Mouse (Mus musculus) megakaryocyte-erythroid progenitor cell, adult 5-6 weeks (primary cell): ENCODE results near the gene Cyp2d22. TPM values are rescaled to one million over a fixed set of nuclear protein-coding genes. Genes with fewer than 3 reads are reported as not detected.

Experiments used
- ATAC-seq: replicated peaks from 2 replicates; pipeline ENCODE4 v1.8.0; 2016; ENCODE audit warnings: mild to moderate bottlenecking, inconsistent platforms; ENCODE audit not compliant: severe bottlenecking, poor library complexity, low FRiP score, low TSS enrichment
- total RNA-seq, 2 experiments: library from RNA; stranded (forward) in 1 of 2; stranded (reverse) in 1 of 2; fragments of 200-1000, 215-1000 nt in 1 of 2; fragments of >200 nt in 1 of 2; fragmentation: Nextera tagmentation in 1 of 2; gene quantifications; 2 replicates each; pipeline ENCODE4 v1.2.3; 2014 to 2017

Gene Cyp2d22
- total RNA-seq, 2 experiments from 2014 or later: not detected

DNA sequence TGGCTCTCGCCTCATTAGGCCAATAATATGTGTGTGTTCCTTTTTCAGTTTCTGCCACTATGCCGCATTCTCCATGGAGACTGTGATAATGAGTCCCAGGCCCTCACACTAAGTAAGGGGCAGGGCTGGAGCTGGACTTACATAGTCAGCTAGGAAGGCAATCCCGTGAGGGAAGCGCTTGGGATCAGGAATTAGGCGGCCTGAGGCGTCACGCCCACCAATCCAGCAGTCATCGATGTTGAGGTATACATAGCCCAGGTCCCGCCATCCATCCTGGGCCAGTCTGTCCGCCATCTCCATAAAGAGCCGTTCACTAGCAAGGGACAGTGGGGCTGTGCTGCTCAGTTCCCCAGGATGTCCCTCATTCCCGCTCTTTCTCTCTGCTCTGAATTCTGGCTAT lies 43.4 kb downstream of the Cyp2d22 start:
- ATAC-seq: no peak

DNA sequence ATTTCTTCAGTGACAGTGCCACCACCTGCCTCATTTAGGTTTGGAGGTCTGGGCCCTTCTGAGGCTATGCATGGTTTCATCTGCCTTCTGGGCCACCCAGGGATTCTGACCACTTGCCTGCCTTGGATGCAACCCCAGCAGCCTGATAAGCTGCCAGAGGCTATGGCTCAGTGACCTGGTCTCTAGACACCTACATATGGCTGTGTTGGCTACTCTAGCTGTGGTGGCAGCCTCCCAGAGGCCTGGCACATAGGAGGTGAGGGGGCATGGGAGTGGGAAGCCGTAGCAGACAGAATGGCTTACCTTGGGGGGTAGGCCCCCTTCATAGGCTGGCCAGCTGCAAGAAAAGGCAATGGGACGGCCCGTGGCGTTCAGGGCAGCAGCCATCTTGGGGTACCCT lies 44.9 kb downstream of the Cyp2d22 start:
- no peak for ATAC-seq

DNA sequence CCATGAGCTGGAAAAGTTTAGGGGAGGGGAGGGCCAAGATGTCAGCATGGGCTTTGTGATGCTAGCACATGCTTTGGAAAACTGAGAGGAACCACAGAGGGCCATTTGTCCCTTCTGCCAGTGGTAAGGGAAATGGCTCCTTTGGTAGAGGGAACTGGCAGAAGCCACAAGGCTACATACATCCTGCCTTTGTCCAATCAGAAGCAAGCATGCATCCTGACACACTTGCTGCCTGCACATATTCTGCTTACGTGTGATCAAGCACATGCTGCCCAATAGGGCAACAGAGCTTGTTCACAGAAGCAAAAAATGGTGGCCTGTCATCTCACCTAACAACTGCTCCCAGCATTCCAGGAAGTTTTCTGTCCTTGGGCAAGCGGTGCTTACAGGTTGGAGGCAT lies 54.7 kb downstream of the Cyp2d22 start:
- ATAC-seq: no peak

DNA sequence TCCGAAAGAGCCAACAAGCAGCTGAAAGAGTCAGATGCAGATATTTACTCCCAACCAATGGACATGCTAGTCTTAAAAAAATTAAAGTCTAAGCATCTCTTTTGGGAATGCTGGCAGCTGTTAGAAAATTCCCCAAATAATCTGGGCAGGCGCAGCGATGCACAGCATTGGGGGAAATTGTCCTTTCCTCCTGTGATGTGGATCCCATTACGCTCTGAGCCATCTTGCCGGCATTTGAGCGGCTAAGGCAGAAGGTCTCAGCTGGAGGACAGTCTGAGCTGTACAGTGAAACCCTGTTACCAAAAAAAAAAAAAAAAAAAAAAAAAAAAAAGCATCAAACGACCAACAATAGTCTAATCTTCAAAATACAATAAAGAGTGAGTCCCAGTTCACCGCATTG lies 57.9 kb downstream of the Cyp2d22 start:
- no peak for ATAC-seq

Other genes with a start within 250 kb of the Cyp2d22 start
- 41.0 and 43.3 TPM in 2 replicates for gene Srebf2, start 233.1 kb downstream of the Cyp2d22 start, total RNA-seq (2014; fragmentation: Nextera tagmentation)
- gene Srebf2, start 233.1 kb downstream of the Cyp2d22 start, total RNA-seq (2017): 24.7 and 26.0 TPM in 2 replicates
- gene Shisa8, start 167.4 kb downstream of the Cyp2d22 start, total RNA-seq (2014; fragmentation: Nextera tagmentation): not detected in 2 replicates
- not detected in 2 replicates for gene Shisa8, start 167.4 kb downstream of the Cyp2d22 start, total RNA-seq (2017)
- gene Tnfrsf13c, start 155.9 kb downstream of the Cyp2d22 start, total RNA-seq (2014; fragmentation: Nextera tagmentation): 0.49 and 1.2 TPM in 2 replicates
- 0.46 and 0.75 TPM in 2 replicates for gene Tnfrsf13c, start 155.9 kb downstream of the Cyp2d22 start, total RNA-seq (2017)
- gene Cenpm, start 135.5 kb downstream of the Cyp2d22 start, total RNA-seq (2014; fragmentation: Nextera tagmentation): 20.7 and 53.8 TPM in 2 replicates
- gene Cenpm, start 135.5 kb downstream of the Cyp2d22 start, total RNA-seq (2017): 19.0 and 23.2 TPM in 2 replicates
- gene 1500009C09Rik, start 127.9 kb downstream of the Cyp2d22 start, total RNA-seq (2014; fragmentation: Nextera tagmentation): not detected in 2 replicates
- gene 1500009C09Rik, start 127.9 kb downstream of the Cyp2d22 start, total RNA-seq (2017): not detected in 2 replicates
- not detected in 2 replicates for gene Sept3, start 105.4 kb downstream of the Cyp2d22 start, total RNA-seq (2014; fragmentation: Nextera tagmentation)
- 0.27 and 1.4 TPM in 2 replicates for gene Sept3, start 105.4 kb downstream of the Cyp2d22 start, total RNA-seq (2017)
- 0.77 TPM in 1 of 2 replicates, not detected in the other for gene Wbp2nl, start 81.3 kb downstream of the Cyp2d22 start, total RNA-seq (2014; fragmentation: Nextera tagmentation)
- not detected in 2 replicates for gene Wbp2nl, start 81.3 kb downstream of the Cyp2d22 start, total RNA-seq (2017)
- 16.9 and 34.9 TPM in 2 replicates for gene Naga, start 41.3 kb downstream of the Cyp2d22 start, total RNA-seq (2014; fragmentation: Nextera tagmentation)
- gene Naga, start 41.3 kb downstream of the Cyp2d22 start, total RNA-seq (2017): 17.9 and 24.4 TPM in 2 replicates
- 26.4 and 26.9 TPM in 2 replicates for gene Pheta2, start 41.3 kb downstream of the Cyp2d22 start, total RNA-seq (2014; fragmentation: Nextera tagmentation)
- gene Pheta2, start 41.3 kb downstream of the Cyp2d22 start, total RNA-seq (2017): 21.3 and 24.9 TPM in 2 replicates
- 115 and 141 TPM in 2 replicates for gene Smdt1, start 41.3 kb downstream of the Cyp2d22 start, total RNA-seq (2014; fragmentation: Nextera tagmentation)
- gene Smdt1, start 41.3 kb downstream of the Cyp2d22 start, total RNA-seq (2017): 40.8 and 61.0 TPM in 2 replicates
- gene Ndufa6, start 25.9 kb downstream of the Cyp2d22 start, total RNA-seq (2014; fragmentation: Nextera tagmentation): 273 and 274 TPM in 2 replicates
- 71.1 and 145 TPM in 2 replicates for gene Ndufa6, start 25.9 kb downstream of the Cyp2d22 start, total RNA-seq (2017)
- not detected in 2 replicates for gene Cyp2d11, start 13.8 kb upstream of the Cyp2d22 start, total RNA-seq (2014; fragmentation: Nextera tagmentation)
- not detected in 2 replicates for gene Cyp2d11, start 13.8 kb upstream of the Cyp2d22 start, total RNA-seq (2017)
- not detected in 2 replicates for gene Cyp2d10, start 26.9 kb upstream of the Cyp2d22 start, total RNA-seq (2014; fragmentation: Nextera tagmentation)
- gene Cyp2d10, start 26.9 kb upstream of the Cyp2d22 start, total RNA-seq (2017): not detected in 2 replicates
- gene Cyp2d9, start 53.2 kb upstream of the Cyp2d22 start, total RNA-seq (2014; fragmentation: Nextera tagmentation): not detected in 2 replicates
- gene Cyp2d9, start 53.2 kb upstream of the Cyp2d22 start, total RNA-seq (2017): not detected in 2 replicates
- gene Cyp2d12, start 174.8 kb upstream of the Cyp2d22 start, total RNA-seq (2014; fragmentation: Nextera tagmentation): not detected in 2 replicates
- gene Cyp2d12, start 174.8 kb upstream of the Cyp2d22 start, total RNA-seq (2017): not detected in 2 replicates
- gene Cyp2d34, start 240.7 kb upstream of the Cyp2d22 start, total RNA-seq (2014; fragmentation: Nextera tagmentation): not detected in 2 replicates
- gene Cyp2d34, start 240.7 kb upstream of the Cyp2d22 start, total RNA-seq (2017): not detected in 2 replicates